Comparison of ENCODE assay signal across 20 mouse cellular contexts in the genomic region with DNA sequence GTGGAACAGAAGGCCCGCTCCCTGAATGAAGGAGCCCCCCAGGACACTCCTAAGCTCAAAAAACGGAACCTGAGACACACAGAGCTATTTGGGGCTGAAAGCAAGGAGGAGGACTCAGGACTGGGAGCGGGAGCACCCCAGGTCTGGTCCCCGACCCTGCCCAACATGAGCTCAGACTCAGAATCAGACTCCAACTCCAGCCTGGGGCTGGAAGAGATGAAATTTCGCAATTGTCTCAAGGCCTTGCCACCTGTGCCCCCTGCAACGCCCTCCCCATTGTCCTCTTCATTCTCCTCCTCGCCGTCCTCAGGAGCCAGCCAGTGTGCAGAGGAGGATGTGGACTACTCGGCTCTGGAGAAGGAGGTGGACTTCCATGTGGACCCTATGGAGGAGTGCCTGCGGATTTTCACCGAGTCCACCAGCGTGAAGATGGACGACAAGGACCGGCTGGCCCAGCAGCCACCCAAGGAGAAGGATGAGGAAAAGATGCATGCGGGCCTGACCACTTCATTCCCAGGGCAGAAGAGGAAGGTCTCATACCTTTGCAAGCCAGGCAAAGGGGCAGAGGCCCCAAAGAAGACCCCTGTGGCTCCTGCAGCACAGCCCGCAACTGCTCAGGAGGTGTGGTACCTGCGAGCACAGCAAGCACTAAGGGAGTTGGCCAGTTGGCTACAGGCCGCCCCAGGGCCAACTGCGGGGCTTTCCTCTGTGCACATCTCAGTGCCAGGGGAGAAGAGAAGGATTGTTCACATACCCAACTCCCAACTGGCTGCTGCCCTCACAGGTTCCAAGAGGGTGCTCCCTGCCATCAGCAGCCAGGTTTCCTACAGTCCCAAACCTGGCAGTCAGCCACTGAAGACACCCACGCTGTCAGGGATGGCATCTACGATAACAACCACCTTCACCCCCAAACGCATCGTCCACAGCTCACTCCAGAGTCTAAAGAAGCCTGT. TPM values are rescaled to one million over a fixed set of nuclear protein-coding genes. Genes with fewer than 3 reads are reported as not detected.
DNase-seq lines count a peak whose midpoint lies in the region; ATAC-seq lines count a peak whose summit lies in the region.
"Not testable (repeated sequence)": the region's sequence is repeated elsewhere in the genome, so short reads cannot be mapped to it uniquely, and the experiment has no call there.
"Had no signal": no experiment of that assay in that cellular context is flagged by ENCODE, and none has a peak within 500 bp of the region (broad histone marks: within the 10 kb centered on the region; RNA-seq: fewer than 3 reads in every experiment).

No protein-coding gene starts in this region.

- H3K36me3 ChIP-seq in forebrain, embryonic 11.5 days (ENCODE audit: control insufficient read depth, insufficient read depth, low read length); heart, embryonic 11.5 days (ENCODE audit: control insufficient read depth, insufficient read depth, low read length); liver, embryonic 11.5 days (ENCODE audit: control insufficient read depth, insufficient read depth, low read length); megakaryocyte, embryonic 14.5 days (replicated peaks; ENCODE audit: low read length): not testable (repeated sequence)

- not testable (repeated sequence) for H3K9ac ChIP-seq in forebrain, embryonic 11.5 days (ENCODE audit: low read length); heart, embryonic 11.5 days (ENCODE audit: low read depth, low read length); liver, embryonic 11.5 days (ENCODE audit: low read depth, low read length)

- 87% methylated on average over 23 of the region's 23 CpGs for WGBS in forebrain, embryonic 11.5 days
- 77% methylated on average over 23 of the region's 23 CpGs for WGBS in heart, embryonic 11.5 days (ENCODE audit: insufficient replicate concordance)
- 79% methylated on average over 23 of the region's 23 CpGs for WGBS in liver, embryonic 11.5 days

- H3K27me3 ChIP-seq in forebrain, embryonic 11.5 days (ENCODE audit: control insufficient read depth, insufficient read depth, low read length); heart, embryonic 11.5 days (ENCODE audit: control insufficient read depth, insufficient read depth, low read length); liver, embryonic 11.5 days (replicated peaks; ENCODE audit: control insufficient read depth, insufficient read depth, low read length); megakaryocyte, embryonic 14.5 days (replicated peaks): not testable (repeated sequence)

- H3K9me3 ChIP-seq in forebrain, embryonic 11.5 days (ENCODE audit: control insufficient read depth, low read length); heart, embryonic 11.5 days (replicated peaks; ENCODE audit: control insufficient read depth, low read length); liver, embryonic 11.5 days (ENCODE audit: control insufficient read depth, low read length): not testable (repeated sequence)
- peaks cover 24% of the 10 kb centered on the region for H3K9me3 ChIP-seq in megakaryocyte, embryonic 14.5 days

- not testable (repeated sequence) for H3K27ac ChIP-seq in forebrain, embryonic 11.5 days (ENCODE audit: low read depth, low read length); heart, embryonic 11.5 days (ENCODE audit: low read depth, low read length); liver, embryonic 11.5 days (ENCODE audit: low read depth, low read length)

- H3K4me1 ChIP-seq in forebrain, embryonic 11.5 days (replicated peaks; ENCODE audit: control insufficient read depth, insufficient read depth, low read length); heart, embryonic 11.5 days (ENCODE audit: control insufficient read depth, insufficient read depth, low read length); liver, embryonic 11.5 days (replicated peaks; ENCODE audit: control insufficient read depth, insufficient read depth, low read length); megakaryocyte, embryonic 14.5 days: not testable (repeated sequence)

- not testable (repeated sequence) for H3K4me2 ChIP-seq in forebrain, embryonic 11.5 days (ENCODE audit: low read depth, low read length, severe bottlenecking); heart, embryonic 11.5 days; liver, embryonic 11.5 days

- peak; percentile 16 for DNase-seq in R1 (ENCODE audit: low read depth, low spot score)
- peak; percentile 48 for DNase-seq in forebrain, embryonic 11.5 days (ENCODE audit: low spot score)
- DNase-seq in kidney, postnatal 10 days: peak; percentile 8
- DNase-seq in liver, embryonic 11.5 days (ENCODE audit: low spot score): peak; percentile 31
- peak; percentile 5 for DNase-seq in ovary, postnatal 36 days (ENCODE audit: low spot score)
- peak; percentile 10 for DNase-seq in thymus, postnatal 4 days

- not testable (repeated sequence) for H3K4me3 ChIP-seq in forebrain, embryonic 11.5 days (ENCODE audit: low read depth, low read length); heart, embryonic 11.5 days (ENCODE audit: low read depth, low read length); liver, embryonic 11.5 days (ENCODE audit: low read depth, low read length)
- peak overlapping the region; percentile 29 for H3K4me3 ChIP-seq in megakaryocyte, embryonic 14.5 days (replicated peaks)

- not testable (repeated sequence) for ATAC-seq in forebrain, embryonic 11.5 days (replicated peaks; ENCODE audit: low FRiP score)
- ATAC-seq in heart, embryonic 11.5 days (replicated peaks; ENCODE audit: insufficient number of reproducible peaks, low FRiP score, low TSS enrichment): peak; percentile 8; the same call in 1 of the 2 replicates
- 0 out of 2 replicates have a peak, but pooled peaks have one; percentile 7 for ATAC-seq in liver, embryonic 11.5 days (replicated peaks; ENCODE audit: low FRiP score)

RNA-seq across cellular contexts. Expression of gene Gm2016, which starts 11.9 kb away (rescaled TPM):
- polyA plus RNA-seq in forebrain, embryonic 11.5 days (2014; fragmentation: Nextera tagmentation; extraction: Ambion mirVana): not detected in 2 replicates
- not detected in 2 replicates for polyA plus RNA-seq in heart, embryonic 11.5 days (2014; fragmentation: Nextera tagmentation; extraction: Ambion mirVana)
- polyA plus RNA-seq in liver, embryonic 11.5 days (2014; fragmentation: Nextera tagmentation; extraction: Ambion mirVana): not detected in 2 replicates
- polyA plus RNA-seq in megakaryocyte, embryonic 14.5 days (2012; ENCODE audit: insufficient read depth, low replicate concordance): not detected in 2 replicates
- polyA plus RNA-seq: embryonic facial prominence, embryonic 15.5 days; heart, adult 2 months; heart, embryonic 16.5 days; hindbrain, embryonic 12.5 days; intestine, embryonic 14.5 days; limb, embryonic 13.5 days; midbrain, embryonic 11.5 days; neural tube, embryonic 14.5 days; spleen, adult 2 months; stomach, embryonic 16.5 days had no signal

RNA-seq across cellular contexts. Expression of gene Gm2001, which starts 19.9 kb away (rescaled TPM):
- not detected in 2 replicates for polyA plus RNA-seq in forebrain, embryonic 11.5 days (2014; fragmentation: Nextera tagmentation; extraction: Ambion mirVana)
- not detected in 2 replicates for polyA plus RNA-seq in heart, embryonic 11.5 days (2014; fragmentation: Nextera tagmentation; extraction: Ambion mirVana)
- not detected in 2 replicates for polyA plus RNA-seq in liver, embryonic 11.5 days (2014; fragmentation: Nextera tagmentation; extraction: Ambion mirVana)
- polyA plus RNA-seq in megakaryocyte, embryonic 14.5 days (2012; ENCODE audit: insufficient read depth, low replicate concordance): not detected in 2 replicates
- polyA plus RNA-seq: C2C12; embryonic facial prominence, embryonic 15.5 days; heart, adult 2 months; heart, embryonic 16.5 days; hindbrain, embryonic 12.5 days; intestine, embryonic 14.5 days; limb, embryonic 13.5 days; midbrain, embryonic 11.5 days; neural tube, embryonic 14.5 days; Patski; spleen, adult 2 months; stomach, embryonic 16.5 days had no signal

RNA-seq across cellular contexts. Expression of gene Gm2022, which starts 33.2 kb away (rescaled TPM):
- polyA plus RNA-seq in forebrain, embryonic 11.5 days (2014; fragmentation: Nextera tagmentation; extraction: Ambion mirVana): not detected in 2 replicates
- not detected in 2 replicates for polyA plus RNA-seq in heart, embryonic 11.5 days (2014; fragmentation: Nextera tagmentation; extraction: Ambion mirVana)
- not detected in 2 replicates for polyA plus RNA-seq in liver, embryonic 11.5 days (2014; fragmentation: Nextera tagmentation; extraction: Ambion mirVana)
- polyA plus RNA-seq in megakaryocyte, embryonic 14.5 days (2012; ENCODE audit: insufficient read depth, low replicate concordance): not detected in 2 replicates
- polyA plus RNA-seq: C2C12; embryonic facial prominence, embryonic 15.5 days; heart, adult 2 months; heart, embryonic 16.5 days; hindbrain, embryonic 12.5 days; intestine, embryonic 14.5 days; limb, embryonic 13.5 days; midbrain, embryonic 11.5 days; neural tube, embryonic 14.5 days; spleen, adult 2 months; stomach, embryonic 16.5 days had no signal

RNA-seq across cellular contexts. Expression of gene BB287469, which starts 45.6 kb away (rescaled TPM):
- not detected in 2 replicates for polyA plus RNA-seq in forebrain, embryonic 11.5 days (2014; fragmentation: Nextera tagmentation; extraction: Ambion mirVana)
- not detected in 2 replicates for polyA plus RNA-seq in heart, embryonic 11.5 days (2014; fragmentation: Nextera tagmentation; extraction: Ambion mirVana)
- not detected in 2 replicates for polyA plus RNA-seq in liver, embryonic 11.5 days (2014; fragmentation: Nextera tagmentation; extraction: Ambion mirVana)
- not detected in 2 replicates for polyA plus RNA-seq in megakaryocyte, embryonic 14.5 days (2012; ENCODE audit: insufficient read depth, low replicate concordance)
- polyA plus RNA-seq: C2C12; embryonic facial prominence, embryonic 15.5 days; heart, adult 2 months; heart, embryonic 16.5 days; hindbrain, embryonic 12.5 days; intestine, embryonic 14.5 days; limb, embryonic 13.5 days; midbrain, embryonic 11.5 days; neural tube, embryonic 14.5 days; Patski; spleen, adult 2 months; stomach, embryonic 16.5 days had no signal

RNA-seq across cellular contexts. Expression of gene Gm2035, which starts 57.6 kb away (rescaled TPM):
- polyA plus RNA-seq in forebrain, embryonic 11.5 days (2014; fragmentation: Nextera tagmentation; extraction: Ambion mirVana): not detected in 2 replicates
- polyA plus RNA-seq in heart, embryonic 11.5 days (2014; fragmentation: Nextera tagmentation; extraction: Ambion mirVana): not detected in 2 replicates
- polyA plus RNA-seq in liver, embryonic 11.5 days (2014; fragmentation: Nextera tagmentation; extraction: Ambion mirVana): not detected in 2 replicates
- not detected in 2 replicates for polyA plus RNA-seq in megakaryocyte, embryonic 14.5 days (2012; ENCODE audit: insufficient read depth, low replicate concordance)
- polyA plus RNA-seq: C2C12; embryonic facial prominence, embryonic 15.5 days; heart, adult 2 months; heart, embryonic 16.5 days; hindbrain, embryonic 12.5 days; intestine, embryonic 14.5 days; limb, embryonic 13.5 days; midbrain, embryonic 11.5 days; neural tube, embryonic 14.5 days; Patski; spleen, adult 2 months; stomach, embryonic 16.5 days had no signal
